Mouse (Mus musculus) testis, adult 2 months (tissue): ENCODE measurements around the gene Opn4. TPM values are rescaled to one million over a fixed set of nuclear protein-coding genes. Genes with fewer than 3 reads are reported as not detected.

ENCODE experiments used
- H3K27ac ChIP-seq: fragments of 200-500 bp; 2 replicates; pipeline ENCODE4 v1.5.1; 2012; ENCODE audit warnings: low read depth, low read length; ENCODE audit not compliant: control insufficient read depth, insufficient read depth
- H3K27me3 ChIP-seq: fragments of 200-500 bp; 2 replicates; pipeline ENCODE4 v1.6.1; 2012; ENCODE audit warnings: mild to moderate bottlenecking, low read length, moderate library complexity; ENCODE audit not compliant: control insufficient read depth, insufficient read depth
- H3K36me3 ChIP-seq: fragments of 200-500 bp; 2 replicates; pipeline ENCODE4 v1.6.1; 2012; ENCODE audit warnings: mild to moderate bottlenecking, low read length; ENCODE audit not compliant: control insufficient read depth, insufficient read depth
- H3K4me1 ChIP-seq: fragments of 200-500 bp; 2 replicates; pipeline ENCODE4 v1.6.1; 2012; ENCODE audit warnings: low read length; ENCODE audit not compliant: control insufficient read depth, insufficient read depth
- H3K4me3 ChIP-seq: fragments of 200-500 bp; 2 replicates; pipeline ENCODE4 v1.5.1; 2012; ENCODE audit warnings: low read depth, mild to moderate bottlenecking, low read length, moderate library complexity, mixed read lengths; ENCODE audit not compliant: control insufficient read depth
- CTCF ChIP-seq: fragments of 200-500 bp; IDR thresholded peaks from 2 replicates; pipeline ENCODE4 v1.5.1; 2012; ENCODE audit warnings: low read depth, mild to moderate bottlenecking, inconsistent platforms, low read length, moderate library complexity; ENCODE audit not compliant: control insufficient read depth, insufficient read depth, insufficient replicate concordance
- POLR2A ChIP-seq: fragments of 200-500 bp; IDR thresholded peaks from 2 replicates; pipeline ENCODE4 v1.6.1; 2012; ENCODE audit warnings: low read depth, mild to moderate bottlenecking, inconsistent platforms, low read length, moderate library complexity; ENCODE audit not compliant: control insufficient read depth
- polyA plus RNA-seq: library from polyadenylated mRNA; depleted of rRNA; stranded (reverse); fragments of >200 nt; gene quantifications from 2 replicates; pipeline ENCODE4 v1.2.3, GENCODE M21; 2012

The Opn4 gene
- polyA plus RNA-seq, 1 experiment = 0.26 TPM

DNA sequence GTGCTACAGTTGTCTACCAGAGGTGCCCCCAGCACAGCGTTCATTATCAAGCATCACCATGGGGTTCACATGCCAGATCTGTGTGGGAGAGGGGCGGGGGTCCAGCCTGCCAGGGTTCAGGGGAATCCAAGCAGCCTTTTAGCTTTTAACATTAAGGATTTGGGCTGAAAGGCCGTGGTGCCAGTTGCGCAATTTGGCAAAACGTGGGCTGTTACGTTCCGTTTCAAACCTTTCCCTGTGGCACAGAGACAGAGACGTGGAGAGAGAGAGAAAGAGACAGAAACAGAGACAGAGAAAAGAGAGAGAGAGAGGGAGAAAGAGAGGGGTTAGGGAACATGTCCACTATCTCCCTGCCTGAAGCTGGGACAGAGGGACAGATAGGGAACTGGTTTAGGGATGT, 38.3 kb downstream of the Opn4 start:
- H3K27me3 ChIP-seq = no peaks in the 10 kb centered on the region

DNA sequence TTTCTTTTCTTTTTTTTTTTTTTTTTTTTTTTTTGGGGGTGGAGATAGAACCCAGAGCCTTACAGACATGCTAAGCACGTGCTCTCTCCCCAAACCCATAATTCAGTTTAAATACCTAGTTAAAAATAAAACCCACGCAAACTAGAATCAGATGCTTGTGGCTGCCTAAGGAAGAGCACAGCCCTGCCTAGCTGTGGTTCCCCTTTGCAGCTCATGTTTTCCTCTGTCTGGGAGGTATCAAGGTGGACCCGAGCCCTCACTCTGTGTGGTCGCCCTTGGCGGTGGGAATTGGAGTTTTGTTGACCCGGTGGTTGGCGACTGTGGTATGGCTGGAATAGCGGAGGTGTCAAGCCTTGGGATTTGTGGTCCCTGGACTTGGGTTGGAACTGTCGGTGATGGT, 41.0 kb downstream of the Opn4 start:
- TF ChIP-seq CTCF (no peak), POLR2A (no peak)
- H3K27me3 ChIP-seq = no peaks in the 10 kb centered on the region
- H3K36me3 ChIP-seq = no peaks in the 10 kb centered on the region
- no peaks in the 10 kb centered on the region for H3K4me1 ChIP-seq
- no peak overlapping the region for H3K27ac ChIP-seq
- no peak overlapping the region for H3K4me3 ChIP-seq

More for the DNA sequence above, 38.3 kb downstream of the Opn4 start:
- Histone ChIP-seq H3K4me1 (no peaks in the 10 kb centered on the region), H3K4me3 (no peak overlapping the region), H3K36me3 (no peaks in the 10 kb centered on the region), H3K27ac (no peak overlapping the region)
- TF ChIP-seq CTCF (no peak), POLR2A (no peak)

DNA sequence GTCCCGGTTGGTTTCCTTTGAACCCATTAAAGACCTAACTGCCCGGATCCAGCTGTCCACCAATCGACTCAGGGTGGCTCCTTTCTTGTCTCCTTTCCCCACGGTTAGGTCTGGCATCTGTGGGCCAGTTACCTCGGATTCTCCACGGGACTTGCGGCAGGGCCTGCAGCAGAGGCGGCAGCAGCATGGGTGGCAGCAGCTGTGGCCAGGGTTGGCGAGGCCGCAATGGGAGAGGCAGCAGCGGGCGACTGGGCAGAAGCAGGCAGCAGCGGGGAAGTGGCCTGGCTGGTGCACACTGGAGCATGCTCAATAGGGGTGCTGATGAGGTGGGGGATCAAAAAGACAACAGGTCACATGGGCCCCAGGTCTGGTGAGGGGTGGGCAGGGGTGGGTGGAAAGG, 44.7 kb downstream of the Opn4 start:
- Histone ChIP-seq H3K27ac (no peak overlapping the region), H3K36me3 (no peaks in the 10 kb centered on the region), H3K4me3 (no peak overlapping the region), H3K27me3 (no peaks in the 10 kb centered on the region), H3K4me1 (no peaks in the 10 kb centered on the region)
- TF ChIP-seq CTCF = no peak
- TF ChIP-seq POLR2A = no peak

DNA sequence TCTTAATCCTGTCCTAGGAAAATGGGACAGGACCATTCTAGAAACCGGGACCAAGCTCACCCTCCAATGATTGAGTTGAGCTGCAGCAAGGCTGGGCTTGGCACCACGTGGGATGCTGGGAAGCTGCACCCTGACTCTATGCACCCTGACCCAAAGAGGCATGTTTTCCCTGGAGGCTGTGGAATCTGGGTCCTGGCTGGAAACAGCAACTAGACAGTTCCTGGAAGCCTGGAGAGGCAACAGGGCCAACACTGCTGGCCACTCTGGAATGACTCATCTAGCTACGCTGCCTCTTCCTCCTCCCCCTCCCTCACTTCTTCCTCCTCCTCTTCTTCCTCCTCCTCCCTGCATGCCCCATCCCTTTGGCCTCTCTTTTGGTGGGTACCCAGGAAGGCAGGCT, 45.9 kb downstream of the Opn4 start:
- Histone ChIP-seq H3K4me3 (no peak overlapping the region), H3K4me1 (no peaks in the 10 kb centered on the region), H3K36me3 (no peaks in the 10 kb centered on the region), H3K27me3 (no peaks in the 10 kb centered on the region), H3K27ac (no peak overlapping the region)
- TF ChIP-seq POLR2A = no peak
- no peak for TF ChIP-seq CTCF

DNA sequence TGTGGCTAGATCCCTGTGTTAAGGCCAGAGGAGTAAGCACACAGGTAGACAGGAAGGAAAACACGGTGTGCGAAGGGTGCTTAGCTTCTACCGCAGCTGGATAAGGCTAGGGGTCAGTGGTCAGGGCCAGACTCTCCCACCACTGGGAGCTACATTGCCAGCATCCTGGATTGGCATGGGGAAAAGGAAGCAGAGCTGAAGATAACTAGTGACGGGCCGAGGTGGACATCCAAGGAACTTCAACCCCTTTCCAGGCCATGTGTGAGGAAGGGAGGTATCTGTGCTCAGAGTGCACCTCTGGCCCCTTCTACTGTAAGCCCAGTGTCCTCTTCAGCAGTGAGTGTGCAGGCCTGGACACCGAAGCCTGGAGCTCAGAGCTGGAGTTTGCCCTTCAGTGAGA, 46.5 kb downstream of the Opn4 start:
- TF ChIP-seq CTCF (no peak), POLR2A (no peak)
- no peaks in the 10 kb centered on the region for H3K36me3 ChIP-seq
- H3K27me3 ChIP-seq = no peaks in the 10 kb centered on the region
- peaks cover 2% of the 10 kb centered on the region; the same call in 1 of the 2 replicates for H3K4me1 ChIP-seq
- H3K27ac ChIP-seq = no peak overlapping the region
- no peak overlapping the region for H3K4me3 ChIP-seq

DNA sequence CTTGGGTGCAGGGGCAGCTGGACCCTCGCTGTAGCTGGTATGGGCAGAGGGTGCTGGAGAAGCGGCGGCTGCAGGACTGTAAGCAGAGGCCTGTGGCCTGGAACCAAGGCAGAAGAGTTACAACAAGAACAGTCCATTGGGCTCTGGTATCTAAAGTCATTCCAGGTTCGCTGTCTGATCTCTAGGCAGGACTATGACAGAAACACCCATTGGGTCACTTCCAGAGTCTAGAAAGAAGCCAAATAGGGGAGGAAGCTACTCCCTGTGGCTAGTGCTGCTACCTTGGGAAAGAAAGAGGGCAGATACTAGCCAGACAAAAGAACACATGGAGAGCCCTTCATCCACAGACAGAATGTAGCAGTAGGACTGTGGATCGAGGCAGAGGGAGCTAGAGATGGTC, 47.7 kb downstream of the Opn4 start:
- H3K27me3 ChIP-seq = no peaks in the 10 kb centered on the region

DNA sequence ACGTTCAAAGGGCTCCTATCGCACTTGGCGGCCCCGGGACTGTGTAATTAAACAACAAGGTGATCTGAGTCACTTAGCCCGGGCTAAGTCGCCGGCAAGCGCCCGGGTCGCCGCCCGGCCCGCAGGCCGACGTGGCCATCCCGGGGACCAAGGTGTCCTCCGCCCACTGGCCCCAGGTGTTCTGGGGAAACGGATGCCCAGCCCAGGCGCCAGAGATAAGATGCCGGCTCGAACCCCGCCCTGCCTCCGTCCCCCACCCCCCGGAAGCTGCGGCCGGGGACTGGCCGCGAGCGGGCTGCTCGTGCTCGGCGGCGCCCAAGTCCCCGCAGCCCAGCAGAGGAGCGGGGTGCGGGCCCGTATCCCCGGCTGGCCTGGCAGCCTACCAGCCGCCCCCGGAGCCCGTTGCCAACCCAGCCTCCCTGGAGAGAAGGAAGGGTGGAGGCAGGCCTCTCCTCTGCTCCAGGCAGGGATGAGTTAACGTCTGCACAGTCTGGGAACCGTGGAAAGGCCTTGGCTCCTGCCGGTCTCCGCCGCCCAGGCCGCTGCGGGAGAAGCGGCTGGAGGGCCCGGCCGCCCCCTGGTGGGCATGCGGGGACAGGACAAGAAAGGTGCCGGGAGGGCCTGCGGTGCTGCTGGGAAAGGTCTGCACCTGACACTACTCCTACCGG, 50.8 kb downstream of the Opn4 start:
- TF ChIP-seq CTCF = peak; percentile 80
- no peak for TF ChIP-seq POLR2A
- Histone ChIP-seq H3K4me3 (peak overlapping the region; percentile 87), H3K4me1 (peaks cover 4% of the 10 kb centered on the region; the same call in 1 of the 2 replicates), H3K27me3 (no peaks in the 10 kb centered on the region), H3K36me3 (no peaks in the 10 kb centered on the region), H3K27ac (peak overlapping the region; percentile 73)

More for the DNA sequence above, 47.7 kb downstream of the Opn4 start:
- Histone ChIP-seq H3K4me1 (peaks cover 4% of the 10 kb centered on the region; the same call in 1 of the 2 replicates), H3K27ac (no peak overlapping the region), H3K36me3 (no peaks in the 10 kb centered on the region), H3K4me3 (no peak overlapping the region)
- no peak for TF ChIP-seq CTCF
- no peak for TF ChIP-seq POLR2A

DNA sequence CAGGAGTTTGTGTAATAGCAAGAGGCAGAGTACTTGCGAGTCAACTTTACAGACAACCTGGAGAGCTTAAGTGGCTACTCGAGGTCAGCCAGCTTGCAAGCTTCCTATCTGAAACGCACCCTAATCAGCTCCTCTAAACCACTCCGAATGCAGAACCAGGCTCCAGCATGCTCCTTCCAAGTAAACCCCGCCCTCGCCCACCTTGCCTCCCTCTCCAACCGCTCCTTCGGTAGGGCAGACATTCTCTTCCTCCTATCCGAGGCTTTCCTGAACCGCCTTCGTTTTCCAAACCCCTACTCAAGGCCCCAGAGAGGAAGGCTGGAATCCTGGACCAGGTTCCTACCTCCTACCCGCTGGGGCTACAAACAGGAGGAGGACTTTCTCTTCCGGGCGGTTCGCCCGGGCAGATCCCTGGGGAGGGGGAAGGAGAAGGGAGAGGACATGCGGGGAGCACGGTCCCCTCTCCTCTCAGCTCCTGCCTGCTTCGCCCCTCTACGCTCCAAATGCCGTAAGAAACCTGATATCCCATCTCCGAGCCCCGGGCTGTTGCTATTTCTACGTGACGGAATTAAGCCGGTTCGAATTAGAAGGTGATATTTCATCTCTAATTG, 51.4 kb downstream of the Opn4 start:
- TF ChIP-seq CTCF (no peak), POLR2A (peak; percentile 33; the same call in 1 of the 2 replicates)
- Histone ChIP-seq H3K36me3 (no peaks in the 10 kb centered on the region), H3K27me3 (no peaks in the 10 kb centered on the region), H3K4me3 (peak overlapping the region; percentile 87), H3K27ac (peak overlapping the region; percentile 70), H3K4me1 (peaks cover 4% of the 10 kb centered on the region; the same call in 1 of the 2 replicates)
